Mouse (Mus musculus) liver, embryonic 15.5 days (tissue): ENCODE data around the gene Pygl. TPM values are rescaled to one million over a fixed set of nuclear protein-coding genes. Genes with fewer than 3 reads are reported as not detected.

ENCODE experiments used
- ATAC-seq: fragments of 200-750 bp; cut with Nextera tagmentation; 2 replicates; pipeline ENCODE4 v1.8.0; 2017; ENCODE audit warnings: moderate number of reproducible peaks, mild to moderate bottlenecking, moderate library complexity; ENCODE audit not compliant: insufficient read depth
- H3K27ac ChIP-seq: fragments of 300-500 bp; sonication (generic); replicated peaks from 2 replicates; pipeline ENCODE4 v1.5.1; 2015; ENCODE audit warnings: mild to moderate bottlenecking, inconsistent platforms
- H3K27me3 ChIP-seq: fragments of 300-500 bp; sonication (generic); 2 replicates; pipeline ENCODE4 v1.6.1; 2015; ENCODE audit warnings: mild to moderate bottlenecking, inconsistent platforms
- H3K36me3 ChIP-seq: fragments of 300-500 bp; sonication (generic); replicated peaks from 2 replicates; pipeline ENCODE4 v1.6.1; 2015; ENCODE audit warnings: moderate library complexity, mild to moderate bottlenecking, inconsistent platforms
- H3K4me1 ChIP-seq: fragments of 300-500 bp; sonication (generic); replicated peaks from 2 replicates; pipeline ENCODE4 v1.6.1; 2015; ENCODE audit warnings: inconsistent platforms
- H3K4me2 ChIP-seq: fragments of 300-500 bp; sonication (generic); 2 replicates; pipeline ENCODE4 v1.6.1; 2015; ENCODE audit warnings: moderate library complexity, mild to moderate bottlenecking, inconsistent platforms
- H3K4me3 ChIP-seq: fragments of 300-500 bp; sonication (generic); replicated peaks from 2 replicates; pipeline ENCODE4 v1.5.1; 2015; ENCODE audit warnings: mild to moderate bottlenecking, inconsistent platforms
- H3K9ac ChIP-seq: fragments of 300-500 bp; sonication (generic); 2 replicates; pipeline ENCODE4 v1.6.1; 2015; ENCODE audit warnings: moderate library complexity, mild to moderate bottlenecking, inconsistent platforms
- H3K9me3 ChIP-seq: fragments of 300-500 bp; sonication (generic); replicated peaks from 2 replicates; pipeline ENCODE4 v1.6.1; 2016; ENCODE audit warnings: inconsistent platforms
- WGBS: fragments of 180-500 bp; shearing (Covaris S2); methylation state at CpG from one replicate; pipeline ENCODE4 v1.1.7; 2015; ENCODE audit warnings: mixed read lengths; ENCODE audit not compliant: insufficient replicate concordance; 5-methylcytosine and 5-hydroxymethylcytosine counted together
- polyA plus RNA-seq: library from polyadenylated mRNA; unstranded; fragments of >200 nt; fragmentation: Nextera tagmentation; extraction: Ambion mirVana; gene quantifications from 2 replicates; pipeline ENCODE4 v1.2.1, GENCODE M21; 2015

Pygl gene
- 85.0 and 106 TPM in 2 replicates for polyA plus RNA-seq

- Histone ChIP-seq H3K4me3 (no peak within 1 kb of the TSS), H3K27ac (peak within 1 kb of the TSS; percentile 49), H3K4me2 (peak within 1 kb of the TSS; percentile 13; the same call in 1 of the 2 replicates), H3K4me1 (peaks cover 78% of the 10 kb centered on the region), H3K27me3 (no peaks in the 10 kb centered on the region), H3K9me3 (no peaks in the 10 kb centered on the region), H3K9ac (no peak within 1 kb of the TSS), H3K36me3 (no peaks in the 10 kb centered on the region)
- WGBS: 72% methylated on average over 2 of the region's 2 CpGs
- no peak for ATAC-seq
Measured at GRCm38 (mm10) chr12:70231294-70231693, at the start of gene Pygl. Pygl (minus strand) TSS chr12:70231488.

GRCm38 (mm10) chr12:70280930-70281329 lies 49.6 kb upstream of the Pygl start:
- Histone ChIP-seq H3K36me3 (no peaks in the 10 kb centered on the region), H3K4me2 (no peak overlapping the region), H3K9me3 (no peaks in the 10 kb centered on the region), H3K27ac (no peak overlapping the region), H3K4me3 (no peak overlapping the region), H3K27me3 (no peaks in the 10 kb centered on the region), H3K4me1 (no peaks in the 10 kb centered on the region), H3K9ac (no peak overlapping the region)
- 67% methylated on average over 2 of the region's 2 CpGs for WGBS
- no peak for ATAC-seq

- H3K4me2 ChIP-seq: no peak overlapping the region
- H3K27me3 ChIP-seq: no peaks in the 10 kb centered on the region
- no peak overlapping the region for H3K9ac ChIP-seq
- H3K9me3 ChIP-seq: no peaks in the 10 kb centered on the region
- 58% methylated on average over 10 of the region's 10 CpGs for WGBS
- H3K27ac ChIP-seq: no peak overlapping the region
- no peaks in the 10 kb centered on the region for H3K36me3 ChIP-seq
- no peaks in the 10 kb centered on the region for H3K4me1 ChIP-seq
- ATAC-seq: no peak
- H3K4me3 ChIP-seq: no peak overlapping the region
Measured at GRCm38 (mm10) chr12:70280381-70280780, 49.1 kb upstream of the Pygl start.

GRCm38 (mm10) chr12:70277071-70277939 lies 46.0 kb upstream of the Pygl start:
- no peak overlapping the region for H3K4me2 ChIP-seq
- no peaks in the 10 kb centered on the region for H3K4me1 ChIP-seq
- no peak overlapping the region for H3K4me3 ChIP-seq
- no peak overlapping the region for H3K9ac ChIP-seq
- ATAC-seq: peak; percentile 37; the same call in 1 of the 2 replicates
- H3K9me3 ChIP-seq: no peaks in the 10 kb centered on the region
- H3K36me3 ChIP-seq: no peaks in the 10 kb centered on the region
- WGBS: 52% methylated on average over 12 of the region's 12 CpGs
- H3K27me3 ChIP-seq: no peaks in the 10 kb centered on the region
- H3K27ac ChIP-seq: no peak overlapping the region

GRCm38 (mm10) chr12:70269724-70270123 lies 38.4 kb upstream of the Pygl start:
- 64% methylated on average over 6 of the region's 6 CpGs for WGBS
- no peak overlapping the region for H3K4me3 ChIP-seq
- no peaks in the 10 kb centered on the region for H3K27me3 ChIP-seq
- no peaks in the 10 kb centered on the region for H3K9me3 ChIP-seq
- 0 out of 2 replicates have a peak, but pooled peaks cover 12% of the 10 kb centered on the region for H3K4me1 ChIP-seq
- no peak overlapping the region for H3K4me2 ChIP-seq
- ATAC-seq: no peak
- H3K9ac ChIP-seq: no peak overlapping the region
- no peaks in the 10 kb centered on the region for H3K36me3 ChIP-seq
- H3K27ac ChIP-seq: no peak overlapping the region

GRCm38 (mm10) chr12:70267314-70267713 lies 36.0 kb upstream of the Pygl start:
- H3K27me3 ChIP-seq: no peaks in the 10 kb centered on the region
- H3K27ac ChIP-seq: no peak overlapping the region
- H3K4me1 ChIP-seq: 0 out of 2 replicates have a peak, but pooled peaks cover 12% of the 10 kb centered on the region
- no peak overlapping the region for H3K9ac ChIP-seq
- WGBS: 35% methylated on average over 9 of the region's 9 CpGs
- H3K4me3 ChIP-seq: no peak overlapping the region
- no peaks in the 10 kb centered on the region for H3K9me3 ChIP-seq
- no peak for ATAC-seq
- no peaks in the 10 kb centered on the region for H3K36me3 ChIP-seq
- H3K4me2 ChIP-seq: no peak overlapping the region

GRCm38 (mm10) chr12:70266494-70266931 lies 35.2 kb upstream of the Pygl start:
- WGBS: 17% methylated on average over 8 of the region's 8 CpGs
- no peak for ATAC-seq
- H3K4me2 ChIP-seq: no peak overlapping the region
- H3K36me3 ChIP-seq: no peaks in the 10 kb centered on the region
- no peaks in the 10 kb centered on the region for H3K9me3 ChIP-seq
- H3K4me3 ChIP-seq: no peak overlapping the region
- 0 out of 2 replicates have a peak, but pooled peaks cover 12% of the 10 kb centered on the region for H3K4me1 ChIP-seq
- no peaks in the 10 kb centered on the region for H3K27me3 ChIP-seq
- no peak overlapping the region for H3K9ac ChIP-seq
- no peak overlapping the region for H3K27ac ChIP-seq

GRCm38 (mm10) chr12:70263721-70264120 lies 32.4 kb upstream of the Pygl start:
- no peak for ATAC-seq
- Histone ChIP-seq H3K9me3 (no peaks in the 10 kb centered on the region), H3K9ac (no peak overlapping the region), H3K4me1 (0 out of 2 replicates have a peak, but pooled peaks cover 12% of the 10 kb centered on the region), H3K27me3 (no peaks in the 10 kb centered on the region), H3K27ac (no peak overlapping the region), H3K36me3 (no peaks in the 10 kb centered on the region), H3K4me3 (no peak overlapping the region), H3K4me2 (no peak overlapping the region)
- 63% methylated on average over 7 of the region's 7 CpGs for WGBS

GRCm38 (mm10) chr12:70262271-70262953 lies 31.1 kb upstream of the Pygl start:
- Histone ChIP-seq H3K9me3 (no peaks in the 10 kb centered on the region), H3K4me2 (no peak overlapping the region), H3K27ac (no peak overlapping the region), H3K36me3 (no peaks in the 10 kb centered on the region), H3K4me1 (0 out of 2 replicates have a peak, but pooled peaks cover 7% of the 10 kb centered on the region), H3K27me3 (no peaks in the 10 kb centered on the region), H3K4me3 (no peak overlapping the region), H3K9ac (no peak overlapping the region)
- WGBS: 73% methylated on average over 17 of the region's 17 CpGs
- no peak for ATAC-seq

GRCm38 (mm10) chr12:70251210-70251884 lies 20.1 kb upstream of the Pygl start:
- Histone ChIP-seq H3K4me1 (no peaks in the 10 kb centered on the region), H3K36me3 (no peaks in the 10 kb centered on the region), H3K27me3 (no peaks in the 10 kb centered on the region), H3K9me3 (no peaks in the 10 kb centered on the region), H3K4me3 (no peak overlapping the region), H3K9ac (no peak overlapping the region), H3K27ac (no peak overlapping the region), H3K4me2 (no peak overlapping the region)
- ATAC-seq: no peak
- 38% methylated on average over 15 of the region's 15 CpGs for WGBS
